Mouse (Mus musculus): ENCODE data around the gene Dtd2.

Dtd2 gene

GRCm38 (mm10) chr12:52005877-52006632, at the start of gene Dtd2:
Gene Dtd2, minus strand, starts transcription at chr12:52006501.
- DNase-seq: peak; percentile 91

- DNase-seq: no peak
These were observed 43.0 kb upstream of the Dtd2 start for GRCm38 (mm10) chr12:52049324-52049723.

GRCm38 (mm10) chr12:52046371-52046770, 40.1 kb upstream of the Dtd2 start:
- DNase-seq: no peak

- DNase-seq: no peak
These were observed 36.6 kb upstream of the Dtd2 start for GRCm38 (mm10) chr12:52042818-52043336.

GRCm38 (mm10) chr12:52038352-52038751, 32.1 kb upstream of the Dtd2 start:
- DNase-seq: no peak

GRCm38 (mm10) chr12:52034956-52035355, 28.7 kb upstream of the Dtd2 start:
- no peak for DNase-seq

- DNase-seq: peak; percentile 27
These were observed 26.0 kb upstream of the Dtd2 start for GRCm38 (mm10) chr12:52032276-52032675.

- DNase-seq: no peak
These were observed 21.7 kb upstream of the Dtd2 start, which contains the start of gene Gpr33 for GRCm38 (mm10) chr12:52027963-52028362. Gene Gpr33, minus strand, starts transcription at chr12:52028063.

- no peak for DNase-seq
These were observed 8.3 kb upstream of the Dtd2 start for GRCm38 (mm10) chr12:52014494-52015029.

- no peak for DNase-seq
These were observed 7.7 kb upstream of the Dtd2 start for GRCm38 (mm10) chr12:52014044-52014443.

- DNase-seq: no peak
These were observed 7.0 kb upstream of the Dtd2 start for GRCm38 (mm10) chr12:52013274-52013673.

GRCm38 (mm10) chr12:52012159-52012558, 5.9 kb upstream of the Dtd2 start:
- no peak for DNase-seq

- no peak for DNase-seq
These were observed 4.3 kb upstream of the Dtd2 start for GRCm38 (mm10) chr12:52010630-52010961.

- DNase-seq: no peak
These were observed 3.8 kb upstream of the Dtd2 start for GRCm38 (mm10) chr12:52009928-52010629.

GRCm38 (mm10) chr12:52006633-52006994, 313 bp upstream of the Dtd2 start:
- no peak for DNase-seq

- DNase-seq: no peak
These were observed 3.6 kb downstream of the Dtd2 start for GRCm38 (mm10) chr12:52002746-52003145.

- peak; percentile 79 for DNase-seq
These were observed 4.8 kb downstream of the Dtd2 start for GRCm38 (mm10) chr12:52001544-52001943.

GRCm38 (mm10) chr12:51998366-51998932, 7.9 kb downstream of the Dtd2 start:
- no peak for DNase-seq

- no peak for DNase-seq
These were observed 10.4 kb downstream of the Dtd2 start for GRCm38 (mm10) chr12:51995738-51996536.

- no peak for DNase-seq
These were observed 15.7 kb downstream of the Dtd2 start for GRCm38 (mm10) chr12:51990629-51991028.

- DNase-seq: no peak
These were observed 17.8 kb downstream of the Dtd2 start for GRCm38 (mm10) chr12:51988536-51988935.

- no peak for DNase-seq
These were observed 20.5 kb downstream of the Dtd2 start for GRCm38 (mm10) chr12:51985826-51986225.

Data from right cerebral cortex, adult 18-20 months (tissue).